Mouse (Mus musculus) embryonic facial prominence, embryonic 12.5 days (tissue): ENCODE data around the gene Wnk2. TPM values are rescaled to one million over a fixed set of nuclear protein-coding genes. Genes with fewer than 3 reads are reported as not detected.

Experiments used
- ATAC-seq: fragments of 200-750 bp; cut with Nextera tagmentation; 2 replicates; pipeline ENCODE4 v1.8.0; 2017; ENCODE audit not compliant: insufficient number of reproducible peaks, insufficient read depth, low FRiP score, low TSS enrichment
- H3K27ac ChIP-seq: fragments of 300-500 bp; sonication (generic); 2 replicates; pipeline ENCODE4 v1.5.1; 2016; ENCODE audit warnings: mild to moderate bottlenecking
- H3K27me3 ChIP-seq: fragments of 300-500 bp; sonication (generic); 2 replicates; pipeline ENCODE4 v1.6.1; 2016; ENCODE audit warnings: mild to moderate bottlenecking, moderate library complexity
- H3K36me3 ChIP-seq: fragments of 300-500 bp; sonication (generic); 2 replicates; pipeline ENCODE4 v1.6.1; 2016; ENCODE audit warnings: mild to moderate bottlenecking
- H3K4me1 ChIP-seq: fragments of 300-500 bp; sonication (generic); 2 replicates; pipeline ENCODE4 v1.6.1; 2016
- H3K4me2 ChIP-seq: fragments of 300-500 bp; sonication (generic); replicated peaks from 2 replicates; pipeline ENCODE4 v1.6.1; 2016; ENCODE audit warnings: mild to moderate bottlenecking, moderate library complexity
- H3K4me3 ChIP-seq: fragments of 300-500 bp; sonication (generic); 2 replicates; pipeline ENCODE4 v1.5.1; 2016; ENCODE audit warnings: mild to moderate bottlenecking
- H3K9ac ChIP-seq: fragments of 300-500 bp; sonication (generic); 2 replicates; pipeline ENCODE4 v1.6.1; 2016; ENCODE audit warnings: mild to moderate bottlenecking, moderate library complexity
- H3K9me3 ChIP-seq: fragments of 300-500 bp; sonication (generic); 2 replicates; pipeline ENCODE4 v1.6.1; 2016; ENCODE audit warnings: mild to moderate bottlenecking, moderate library complexity
- WGBS: fragments of 180-500 bp; shearing (Covaris S2); methylation state at CpG from one replicate; pipeline ENCODE4 v1.1.7; 2016; 5-methylcytosine and 5-hydroxymethylcytosine counted together
- polyA plus RNA-seq: library from polyadenylated mRNA; unstranded; fragments of >200 nt; fragmentation: Nextera tagmentation; extraction: Ambion mirVana; gene quantifications from 2 replicates; pipeline ENCODE4 v1.2.1, GENCODE M21; 2016

Wnk2 gene
- polyA plus RNA-seq, 1 experiment from 2014 or later: 3.0 TPM

- 50% methylated on average over 8 of the region's 8 CpGs for WGBS
- no peak overlapping the region for H3K4me3 ChIP-seq
- no peaks in the 10 kb centered on the region for H3K36me3 ChIP-seq
- no peak for ATAC-seq
- no peaks in the 10 kb centered on the region; the same call in 1 of the 2 replicates for H3K27me3 ChIP-seq
- no peaks in the 10 kb centered on the region for H3K9me3 ChIP-seq
- no peak overlapping the region for H3K4me2 ChIP-seq
- H3K4me1 ChIP-seq: no peaks in the 10 kb centered on the region
- H3K27ac ChIP-seq: no peak overlapping the region
- H3K9ac ChIP-seq: no peak overlapping the region
These were observed 118.9 kb downstream of the Wnk2 start for GRCm38 (mm10) chr13:49028757-49029539.

GRCm38 (mm10) chr13:49027057-49027456 is 120.8 kb downstream of the Wnk2 start:
- Histone ChIP-seq H3K36me3 (no peaks in the 10 kb centered on the region), H3K27me3 (no peaks in the 10 kb centered on the region; the same call in 1 of the 2 replicates), H3K4me3 (no peak overlapping the region), H3K27ac (no peak overlapping the region), H3K9ac (no peak overlapping the region), H3K9me3 (no peaks in the 10 kb centered on the region), H3K4me2 (no peak overlapping the region), H3K4me1 (no peaks in the 10 kb centered on the region)
- WGBS: 76% methylated on average over 8 of the region's 8 CpGs
- ATAC-seq: no peak

GRCm38 (mm10) chr13:49025521-49025920 is 122.3 kb downstream of the Wnk2 start:
- H3K4me3 ChIP-seq: no peak overlapping the region

GRCm38 (mm10) chr13:49024763-49025162 is 123.1 kb downstream of the Wnk2 start:
- Histone ChIP-seq H3K4me2 (no peak overlapping the region), H3K9me3 (no peaks in the 10 kb centered on the region), H3K36me3 (no peaks in the 10 kb centered on the region)

More at GRCm38 (mm10) chr13:49025521-49025920, 122.3 kb downstream of the Wnk2 start:
- Histone ChIP-seq H3K4me2 (no peak overlapping the region), H3K4me1 (no peaks in the 10 kb centered on the region), H3K36me3 (no peaks in the 10 kb centered on the region), H3K27ac (no peak overlapping the region), H3K27me3 (no peaks in the 10 kb centered on the region; the same call in 1 of the 2 replicates), H3K9ac (no peak overlapping the region), H3K9me3 (no peaks in the 10 kb centered on the region)
- 19% methylated on average over 1 of the region's 1 CpGs for WGBS
- no peak for ATAC-seq

GRCm38 (mm10) chr13:49021693-49022092 is 126.1 kb downstream of the Wnk2 start:
- no peaks in the 10 kb centered on the region; the same call in 1 of the 2 replicates for H3K27me3 ChIP-seq
- H3K4me2 ChIP-seq: no peak overlapping the region
- WGBS: 63% methylated on average over 3 of the region's 3 CpGs
- H3K4me3 ChIP-seq: no peak overlapping the region
- ATAC-seq: no peak
- H3K27ac ChIP-seq: no peak overlapping the region
- H3K9ac ChIP-seq: no peak overlapping the region
- H3K9me3 ChIP-seq: 0 out of 2 replicates have a peak, but pooled peaks cover 3% of the 10 kb centered on the region
- no peaks in the 10 kb centered on the region for H3K36me3 ChIP-seq
- H3K4me1 ChIP-seq: no peaks in the 10 kb centered on the region

More at GRCm38 (mm10) chr13:49024763-49025162, 123.1 kb downstream of the Wnk2 start:
- Histone ChIP-seq H3K4me3 (no peak overlapping the region), H3K27ac (no peak overlapping the region), H3K9ac (no peak overlapping the region), H3K27me3 (no peaks in the 10 kb centered on the region; the same call in 1 of the 2 replicates), H3K4me1 (no peaks in the 10 kb centered on the region)
- ATAC-seq: no peak
- WGBS: 14% methylated on average over 10 of the region's 12 CpGs

GRCm38 (mm10) chr13:49020152-49020551 is 127.7 kb downstream of the Wnk2 start:
- H3K9me3 ChIP-seq: 0 out of 2 replicates have a peak, but pooled peaks cover 3% of the 10 kb centered on the region
- H3K4me1 ChIP-seq: peaks cover 4% of the 10 kb centered on the region; the same call in 1 of the 2 replicates
- WGBS: 53% methylated on average over 5 of the region's 5 CpGs
- H3K27me3 ChIP-seq: no peaks in the 10 kb centered on the region; the same call in 1 of the 2 replicates
- H3K4me3 ChIP-seq: no peak overlapping the region
- H3K9ac ChIP-seq: no peak overlapping the region
- no peak overlapping the region for H3K27ac ChIP-seq
- no peak overlapping the region for H3K4me2 ChIP-seq
- no peak; the same call in 1 of the 2 replicates for ATAC-seq
- no peaks in the 10 kb centered on the region for H3K36me3 ChIP-seq

- no peak overlapping the region for H3K4me3 ChIP-seq
- WGBS: 91% methylated on average over 1 of the region's 1 CpGs
- H3K9ac ChIP-seq: no peak overlapping the region
- no peak overlapping the region for H3K4me2 ChIP-seq
- peaks cover 4% of the 10 kb centered on the region; the same call in 1 of the 2 replicates for H3K4me1 ChIP-seq
- H3K9me3 ChIP-seq: 0 out of 2 replicates have a peak, but pooled peaks cover 3% of the 10 kb centered on the region
- H3K27ac ChIP-seq: no peak overlapping the region
- no peaks in the 10 kb centered on the region for H3K27me3 ChIP-seq
- no peaks in the 10 kb centered on the region for H3K36me3 ChIP-seq
- ATAC-seq: no peak
These were observed 130.4 kb downstream of the Wnk2 start for GRCm38 (mm10) chr13:49017375-49017774.

GRCm38 (mm10) chr13:49016311-49016761 is 131.5 kb downstream of the Wnk2 start:
- H3K27me3 ChIP-seq: no peaks in the 10 kb centered on the region
- H3K4me2 ChIP-seq: peak overlapping the region; percentile 52
- no peaks in the 10 kb centered on the region for H3K36me3 ChIP-seq
- peak overlapping the region; percentile 23 for H3K4me3 ChIP-seq
- peak overlapping the region; percentile 86 for H3K27ac ChIP-seq
- 2% methylated on average over 16 of the region's 16 CpGs for WGBS
- ATAC-seq: peak; percentile 79
- 0 out of 2 replicates have a peak, but pooled peaks cover 3% of the 10 kb centered on the region for H3K9me3 ChIP-seq
- H3K4me1 ChIP-seq: peaks cover 4% of the 10 kb centered on the region; the same call in 1 of the 2 replicates
- H3K9ac ChIP-seq: peak overlapping the region; percentile 17; the same call in 1 of the 2 replicates

- Histone ChIP-seq H3K4me1 (peaks cover 4% of the 10 kb centered on the region; the same call in 1 of the 2 replicates), H3K4me3 (peak overlapping the region; percentile 23), H3K27me3 (no peaks in the 10 kb centered on the region), H3K36me3 (no peaks in the 10 kb centered on the region), H3K9ac (peak overlapping the region; percentile 17; the same call in 1 of the 2 replicates), H3K27ac (peak overlapping the region; percentile 86), H3K4me2 (peak overlapping the region; percentile 52), H3K9me3 (0 out of 2 replicates have a peak, but pooled peaks cover 3% of the 10 kb centered on the region)
- 2% methylated on average over 30 of the region's 30 CpGs for WGBS
- ATAC-seq: no peak; the same call in 1 of the 2 replicates
These were observed 132.2 kb downstream of the Wnk2 start for GRCm38 (mm10) chr13:49015366-49016306.

GRCm38 (mm10) chr13:49013206-49013794 is 134.5 kb downstream of the Wnk2 start:
- no peak overlapping the region for H3K27ac ChIP-seq
- no peaks in the 10 kb centered on the region for H3K36me3 ChIP-seq
- WGBS: 33% methylated on average over 5 of the region's 5 CpGs
- no peak overlapping the region for H3K9ac ChIP-seq
- peaks cover 4% of the 10 kb centered on the region; the same call in 1 of the 2 replicates for H3K4me1 ChIP-seq
- H3K9me3 ChIP-seq: 0 out of 2 replicates have a peak, but pooled peaks cover 3% of the 10 kb centered on the region
- no peaks in the 10 kb centered on the region for H3K27me3 ChIP-seq
- ATAC-seq: no peak
- H3K4me3 ChIP-seq: no peak overlapping the region
- H3K4me2 ChIP-seq: no peak overlapping the region

GRCm38 (mm10) chr13:49001691-49002090 is 146.1 kb downstream of the Wnk2 start:
- Histone ChIP-seq H3K4me1 (no peaks in the 10 kb centered on the region), H3K4me3 (no peak overlapping the region), H3K36me3 (no peaks in the 10 kb centered on the region), H3K27ac (no peak overlapping the region), H3K4me2 (no peak overlapping the region), H3K27me3 (no peaks in the 10 kb centered on the region), H3K9me3 (no peaks in the 10 kb centered on the region), H3K9ac (no peak overlapping the region)
- WGBS: 69% methylated on average over 3 of the region's 3 CpGs
- no peak for ATAC-seq
